Mouse (Mus musculus) liver, postnatal 0 days (tissue): Measurements from ENCODE around the gene Ppm1h. TPM values are rescaled to one million over a fixed set of nuclear protein-coding genes. Genes with fewer than 3 reads are reported as not detected.

Experiments used
- ATAC-seq: fragments of 200-750 bp; cut with Nextera tagmentation; 2 replicates; pipeline ENCODE4 v1.8.0; 2017; ENCODE audit warnings: mild to moderate bottlenecking, moderate library complexity
- DNase-seq: peaks from one replicate; pipeline ENCODE4 v3.0.0-alpha.2; 2016
- H3K27ac ChIP-seq: fragments of 300-500 bp; sonication (generic); 2 replicates; pipeline ENCODE4 v1.5.1; 2014; ENCODE audit warnings: antibody characterized with exemption, moderate library complexity, mild to moderate bottlenecking, low read depth
- H3K27me3 ChIP-seq: fragments of 300-500 bp; sonication (generic); 2 replicates; pipeline ENCODE4 v1.6.1; 2014; ENCODE audit warnings: low read length, control low read depth, mixed read lengths; ENCODE audit not compliant: insufficient read depth
- H3K36me3 ChIP-seq: fragments of 300-500 bp; sonication (generic); replicated peaks from 2 replicates; pipeline ENCODE4 v1.6.1; 2014; ENCODE audit warnings: mild to moderate bottlenecking, control low read depth, low read length, moderate library complexity, mixed read lengths; ENCODE audit not compliant: insufficient read depth
- H3K4me1 ChIP-seq: fragments of 300-500 bp; sonication (generic); 2 replicates; pipeline ENCODE4 v1.6.1; 2014; ENCODE audit warnings: antibody characterized with exemption, mild to moderate bottlenecking, control low read depth; ENCODE audit not compliant: insufficient read depth
- H3K4me2 ChIP-seq: fragments of 300-500 bp; sonication (generic); 2 replicates; pipeline ENCODE4 v1.6.1; 2014; ENCODE audit warnings: low read depth, mild to moderate bottlenecking, low read length, moderate library complexity, mixed read lengths
- H3K4me3 ChIP-seq: fragments of 300-500 bp; sonication (generic); 2 replicates; pipeline ENCODE4 v1.5.1; 2014; ENCODE audit warnings: low read depth, low read length
- H3K9ac ChIP-seq: fragments of 300-500 bp; sonication (generic); replicated peaks from 2 replicates; pipeline ENCODE4 v1.6.1; 2014; ENCODE audit warnings: mild to moderate bottlenecking, moderate library complexity
- H3K9me3 ChIP-seq: fragments of 300-500 bp; sonication (generic); 2 replicates; pipeline ENCODE4 v1.6.1; 2016; ENCODE audit warnings: mild to moderate bottlenecking, control low read depth, low read length, mixed read lengths
- CTCF ChIP-seq: sonication (generic); IDR thresholded peaks from 2 replicates; pipeline ENCODE4 v1.5.1; 2016; ENCODE audit warnings: antibody characterized with exemption, low read depth
- EP300 ChIP-seq: IDR thresholded peaks from 2 replicates; pipeline ENCODE4 v1.6.1; 2016; ENCODE audit warnings: antibody characterized with exemption, low read depth, mild to moderate bottlenecking
- WGBS: fragments of 180-500 bp; shearing (Covaris S2); extraction: QIAGEN DNeasy Blood & Tissue Kit; methylation state at CpG from one replicate; pipeline ENCODE4 v1.1.7; 2014; ENCODE audit not compliant: insufficient replicate concordance; 5-methylcytosine and 5-hydroxymethylcytosine counted together
- polyA plus RNA-seq: library from polyadenylated mRNA; unstranded; fragments of >200 nt; fragmentation: Nextera tagmentation; extraction: Ambion mirVana; gene quantifications from 2 replicates; pipeline ENCODE4 v1.2.1, GENCODE M21; 2015

Gene Ppm1h
- polyA plus RNA-seq, 1 experiment from 2014 or later = 3.9 TPM

GRCm38 (mm10) chr10:122715856-122716255 is 37.3 kb downstream of the Ppm1h start:
- TF ChIP-seq CTCF (no peak), EP300 (no peak)
- H3K4me2 ChIP-seq = no peak overlapping the region
- no peak overlapping the region for H3K4me3 ChIP-seq
- DNase-seq (no peak), ATAC-seq (no peak)
- H3K4me1 ChIP-seq = no peaks in the 10 kb centered on the region
- no peak overlapping the region for H3K27ac ChIP-seq
- no peaks in the 10 kb centered on the region for H3K36me3 ChIP-seq
- 81% methylated on average over 12 of the region's 12 CpGs for WGBS
- H3K27me3 ChIP-seq = no peaks in the 10 kb centered on the region
- no peaks in the 10 kb centered on the region for H3K9me3 ChIP-seq
- H3K9ac ChIP-seq = no peak overlapping the region

GRCm38 (mm10) chr10:122716286-122716685 is 37.7 kb downstream of the Ppm1h start:
- Histone ChIP-seq H3K27me3 (no peaks in the 10 kb centered on the region), H3K27ac (no peak overlapping the region), H3K9me3 (no peaks in the 10 kb centered on the region), H3K9ac (no peak overlapping the region), H3K4me1 (no peaks in the 10 kb centered on the region), H3K36me3 (no peaks in the 10 kb centered on the region), H3K4me3 (no peak overlapping the region), H3K4me2 (no peak overlapping the region)
- 74% methylated on average over 8 of the region's 8 CpGs for WGBS
- DNase-seq (no peak), ATAC-seq (no peak)
- TF ChIP-seq CTCF (no peak), EP300 (no peak)

- TF ChIP-seq EP300 (no peak), CTCF (no peak)
Observed at GRCm38 (mm10) chr10:122716739-122717474, 38.3 kb downstream of the Ppm1h start.

GRCm38 (mm10) chr10:122717754-122718415 is 39.3 kb downstream of the Ppm1h start:
- no peak for ATAC-seq
- H3K27me3 ChIP-seq = no peaks in the 10 kb centered on the region
- TF ChIP-seq CTCF (no peak), EP300 (no peak)
- no peak overlapping the region for H3K4me2 ChIP-seq
- H3K4me1 ChIP-seq = no peaks in the 10 kb centered on the region
- DNase-seq = no peak
- 76% methylated on average over 14 of the region's 14 CpGs for WGBS
- H3K36me3 ChIP-seq = no peaks in the 10 kb centered on the region
- H3K27ac ChIP-seq = no peak overlapping the region
- H3K9ac ChIP-seq = no peak overlapping the region
- H3K4me3 ChIP-seq = no peak overlapping the region
- no peaks in the 10 kb centered on the region for H3K9me3 ChIP-seq

More at GRCm38 (mm10) chr10:122716739-122717474, 38.3 kb downstream of the Ppm1h start:
- H3K27me3 ChIP-seq = no peaks in the 10 kb centered on the region
- ATAC-seq (no peak), DNase-seq (no peak)
- WGBS = 80% methylated on average over 14 of the region's 14 CpGs
- H3K4me3 ChIP-seq = no peak overlapping the region
- H3K9me3 ChIP-seq = no peaks in the 10 kb centered on the region
- no peaks in the 10 kb centered on the region for H3K4me1 ChIP-seq
- H3K9ac ChIP-seq = no peak overlapping the region
- H3K36me3 ChIP-seq = no peaks in the 10 kb centered on the region
- H3K27ac ChIP-seq = no peak overlapping the region
- H3K4me2 ChIP-seq = no peak overlapping the region

- no peak for DNase-seq
- TF ChIP-seq CTCF (no peak), EP300 (no peak)
- Histone ChIP-seq H3K27me3 (no peaks in the 10 kb centered on the region), H3K9me3 (no peaks in the 10 kb centered on the region), H3K27ac (no peak overlapping the region), H3K4me3 (no peak overlapping the region), H3K36me3 (no peaks in the 10 kb centered on the region), H3K4me1 (no peaks in the 10 kb centered on the region), H3K9ac (no peak overlapping the region), H3K4me2 (no peak overlapping the region)
- ATAC-seq = no peak
- 82% methylated on average over 6 of the region's 7 CpGs for WGBS
Observed at GRCm38 (mm10) chr10:122718951-122719350, 40.4 kb downstream of the Ppm1h start.

GRCm38 (mm10) chr10:122722111-122722510 is 43.5 kb downstream of the Ppm1h start:
- 61% methylated on average over 6 of the region's 6 CpGs for WGBS
- H3K27me3 ChIP-seq = no peaks in the 10 kb centered on the region
- DNase-seq (no peak), ATAC-seq (no peak)
- no peak overlapping the region for H3K27ac ChIP-seq
- H3K36me3 ChIP-seq = no peaks in the 10 kb centered on the region
- no peaks in the 10 kb centered on the region for H3K9me3 ChIP-seq
- H3K4me1 ChIP-seq = no peaks in the 10 kb centered on the region
- no peak overlapping the region for H3K4me3 ChIP-seq
- TF ChIP-seq EP300 = no peak
- TF ChIP-seq CTCF = no peak
- H3K4me2 ChIP-seq = no peak overlapping the region
- no peak overlapping the region for H3K9ac ChIP-seq
